Mouse (Mus musculus) liver, embryonic 14.5 days (tissue): Measurements from ENCODE around the gene Ppard. TPM values are rescaled to one million over a fixed set of nuclear protein-coding genes. Genes with fewer than 3 reads are reported as not detected.

Source experiments
- ATAC-seq: fragments of 200-750 bp; cut with Nextera tagmentation; 2 replicates; pipeline ENCODE4 v1.8.0; 2017; ENCODE audit warnings: moderate number of reproducible peaks, mild to moderate bottlenecking, moderate library complexity; ENCODE audit not compliant: insufficient read depth
- DNase-seq, 3 experiments: peaks; one replicate each; pipeline ENCODE4 v3.0.0-alpha.2; 2012 to 2013; ENCODE audit warnings: low read depth in 3 of 3, low spot score in 3 of 3
- H3K27ac ChIP-seq: fragments of 300-500 bp; sonication (generic); 2 replicates; pipeline ENCODE4 v1.5.1; 2014; ENCODE audit warnings: moderate library complexity, mild to moderate bottlenecking, control low read depth, inconsistent platforms
- H3K27me3 ChIP-seq: fragments of 300-500 bp; sonication (generic); 2 replicates; pipeline ENCODE4 v1.6.1; 2014; ENCODE audit warnings: mild to moderate bottlenecking, low read length, moderate library complexity; ENCODE audit not compliant: control insufficient read depth, insufficient read depth
- H3K36me3 ChIP-seq: fragments of 300-500 bp; sonication (generic); replicated peaks from 2 replicates; pipeline ENCODE4 v1.6.1; 2014; ENCODE audit warnings: low read depth; ENCODE audit not compliant: control insufficient read depth, insufficient read depth
- H3K4me1 ChIP-seq, 2 experiments: fragments of 200-500 bp in 1 of 2; fragments of 300-500 bp in 1 of 2; sonication (generic) in 1 of 2; replicated peaks; 2 replicates each; pipeline ENCODE4 v1.6.1; 2012 to 2014; ENCODE audit warnings: antibody characterized with exemption in 1 of 2, inconsistent platforms in 1 of 2, low read length in 1 of 2; ENCODE audit not compliant: control insufficient read depth in 2 of 2, insufficient read depth in 2 of 2
- H3K4me2 ChIP-seq: fragments of 300-500 bp; sonication (generic); 2 replicates; pipeline ENCODE4 v1.6.1; 2014; ENCODE audit warnings: low read depth, mild to moderate bottlenecking, control low read depth, moderate library complexity
- H3K4me3 ChIP-seq, 2 experiments: fragments of 200-500 bp in 1 of 2; fragments of 300-500 bp in 1 of 2; sonication (generic) in 1 of 2; 2 replicates each; pipeline ENCODE4 v1.5.1; 2012 to 2014; ENCODE audit warnings: low read depth in 2 of 2, low read length in 2 of 2, mild to moderate bottlenecking in 2 of 2, control low read depth in 1 of 2, inconsistent platforms in 1 of 2, moderate library complexity in 1 of 2; ENCODE audit not compliant: insufficient read depth in 1 of 2
- H3K9ac ChIP-seq: fragments of 300-500 bp; sonication (generic); replicated peaks from 2 replicates; pipeline ENCODE4 v1.6.1; 2014; ENCODE audit warnings: mild to moderate bottlenecking, control low read depth, moderate library complexity
- H3K9me3 ChIP-seq: fragments of 300-500 bp; sonication (generic); 2 replicates; pipeline ENCODE4 v1.6.1; 2016; ENCODE audit warnings: low read length, mixed read lengths; ENCODE audit not compliant: control insufficient read depth
- CTCF ChIP-seq: IDR thresholded peaks from 2 replicates; pipeline ENCODE4 v1.5.1; 2016; ENCODE audit warnings: antibody characterized with exemption, low read depth, control low read depth
- EP300 ChIP-seq: IDR thresholded peaks from 2 replicates; pipeline ENCODE4 v1.6.1; 2016; ENCODE audit warnings: antibody characterized with exemption, low read depth
- WGBS: fragments of 180-500 bp; shearing (Covaris S2); extraction: QIAGEN DNeasy Blood & Tissue Kit; methylation state at CpG from one replicate; pipeline ENCODE4 v1.1.7; 2014; ENCODE audit not compliant: insufficient replicate concordance; 5-methylcytosine and 5-hydroxymethylcytosine counted together
- polyA plus RNA-seq, 2 experiments: library from polyadenylated mRNA; depleted of rRNA in 1 of 2; stranded (reverse) in 1 of 2; unstranded in 1 of 2; fragments of >200 nt; fragmentation: Nextera tagmentation in 1 of 2; extraction: Ambion mirVana in 1 of 2; gene quantifications; 2 replicates each; pipeline versions ENCODE4 v1.2.1 to v1.2.3; 2012 to 2014

Gene Ppard
- polyA plus RNA-seq, 2 experiments: 0.76 to 5.6 TPM

GRCm38 (mm10) chr17:28300323-28300722 is 67.8 kb downstream of the Ppard start:
- Histone ChIP-seq H3K9me3 (no peaks in the 10 kb centered on the region), H3K27me3 (no peaks in the 10 kb centered on the region), H3K9ac (no peak overlapping the region), H3K36me3 (no peaks in the 10 kb centered on the region), H3K27ac (no peak overlapping the region), H3K4me3 (no peak overlapping the region), H3K4me1 (no peaks in the 10 kb centered on the region), H3K4me2 (no peak overlapping the region)
- WGBS: 71% methylated on average over 9 of the region's 9 CpGs
- DNase-seq: no peak
- TF ChIP-seq EP300 (no peak), CTCF (no peak)
- no peak for ATAC-seq

GRCm38 (mm10) chr17:28300850-28301249 is 68.3 kb downstream of the Ppard start:
- no peak for ATAC-seq
- TF ChIP-seq CTCF (no peak), EP300 (no peak)
- no peak for DNase-seq
- Histone ChIP-seq H3K4me1 (no peaks in the 10 kb centered on the region), H3K4me2 (no peak overlapping the region), H3K9ac (no peak overlapping the region), H3K27me3 (no peaks in the 10 kb centered on the region), H3K4me3 (no peak overlapping the region), H3K9me3 (no peaks in the 10 kb centered on the region), H3K36me3 (no peaks in the 10 kb centered on the region), H3K27ac (no peak overlapping the region)
- 61% methylated on average over 3 of the region's 3 CpGs for WGBS

GRCm38 (mm10) chr17:28305172-28305571 is 72.7 kb downstream of the Ppard start:
- WGBS: 58% methylated on average over 10 of the region's 10 CpGs

GRCm38 (mm10) chr17:28308297-28309195 is 76.0 kb downstream of the Ppard start:
- TF ChIP-seq EP300 (no peak), CTCF (peak; percentile 91)
- 9% methylated on average over 18 of the region's 18 CpGs for WGBS
- H3K4me3 ChIP-seq: 0 out of 4 replicates have a peak overlapping the region, but pooled peaks of 1 of the 2 experiments have one; percentile 10
- H3K27me3 ChIP-seq: no peaks in the 10 kb centered on the region
- DNase-seq (peak; percentile 69 to 72 (median 71)), ATAC-seq (no peak)
- H3K4me1 ChIP-seq: peaks cover 4 to 15% of the 10 kb centered on the region in 2 experiments
- H3K27ac ChIP-seq: no peak overlapping the region
- no peaks in the 10 kb centered on the region for H3K9me3 ChIP-seq
- no peaks in the 10 kb centered on the region for H3K36me3 ChIP-seq
- H3K4me2 ChIP-seq: peak overlapping the region; percentile 32
- H3K9ac ChIP-seq: no peak overlapping the region

More at GRCm38 (mm10) chr17:28305172-28305571, 72.7 kb downstream of the Ppard start:
- TF ChIP-seq EP300: no peak
- no peak for TF ChIP-seq CTCF
- no peak for DNase-seq
- Histone ChIP-seq H3K4me3 (no peak overlapping the region), H3K27me3 (no peaks in the 10 kb centered on the region), H3K4me1 (peaks cover 0 to 5% of the 10 kb centered on the region in 2 experiments; a peak in 2 of 4 replicates), H3K9me3 (no peaks in the 10 kb centered on the region), H3K27ac (no peak overlapping the region), H3K4me2 (no peak overlapping the region), H3K36me3 (no peaks in the 10 kb centered on the region), H3K9ac (no peak overlapping the region)
- ATAC-seq: no peak

GRCm38 (mm10) chr17:28310831-28311230 is 78.3 kb downstream of the Ppard start:
- TF ChIP-seq CTCF (0 out of 2 replicates have a peak, but pooled peaks have one; percentile 1), EP300 (no peak)
- peaks cover 7 to 20% of the 10 kb centered on the region in 2 experiments for H3K4me1 ChIP-seq
- no peak for DNase-seq
- H3K9ac ChIP-seq: no peak overlapping the region
- no peak overlapping the region for H3K4me2 ChIP-seq
- WGBS: 68% methylated on average over 3 of the region's 3 CpGs
- no peaks in the 10 kb centered on the region for H3K36me3 ChIP-seq
- no peak overlapping the region for H3K4me3 ChIP-seq
- H3K27ac ChIP-seq: no peak overlapping the region
- no peaks in the 10 kb centered on the region for H3K9me3 ChIP-seq
- ATAC-seq: no peak
- H3K27me3 ChIP-seq: no peaks in the 10 kb centered on the region
